Mouse (Mus musculus) T-helper 17 cell (primary cell): ENCODE measurements around the gene 1600002K03Rik.

ENCODE experiments used
- in situ Hi-C, 2 experiments: fragments of 300-600 bp; cut with MboI, MseI; formaldehyde crosslinking; loops; 1 replicate in 1 of 2; 2 replicates in 1 of 2; pipeline ENCODE4 v1.15.1; 2025; ENCODE audit warnings: high pct_unique_total_duplicates in 2 of 2

The 1600002K03Rik gene

GRCm38 (mm10) chr10:80140666-80141035 lies 32.1 kb upstream of the 1600002K03Rik start, which contains the start of gene Cbarp:
Gene Cbarp, minus strand, starts transcription at chr10:80140835.
- in situ Hi-C loops, result loop anchor here in 1 of 2 experiments (10.0 kb wide), 1 partner anchor 156 kb away; the partner anchor contains the start of genes Cnn2 and Tmem259

- in situ Hi-C loops, result loop anchor here in 1 of 2 experiments (10.0 kb wide), 1 partner anchor 156 kb away; the partner anchor contains the start of genes Cnn2 and Tmem259
These were observed 31.5 kb upstream of the 1600002K03Rik start for GRCm38 (mm10) chr10:80141243-80141642.

- in situ Hi-C loops, result loop anchor here in 1 of 2 experiments (10.0 kb wide), 1 partner anchor 157 kb away; the partner anchor contains the start of genes Cnn2 and Tmem259
These were observed 30.8 kb upstream of the 1600002K03Rik start for GRCm38 (mm10) chr10:80141786-80142529.

GRCm38 (mm10) chr10:80142530-80142925 lies 30.2 kb upstream of the 1600002K03Rik start:
- in situ Hi-C loops, result loop anchor here in 1 of 2 experiments (10.0 kb wide), 1 partner anchor 158 kb away; the partner anchor contains the start of genes Cnn2 and Tmem259

GRCm38 (mm10) chr10:80143664-80144063 lies 29.1 kb upstream of the 1600002K03Rik start:
- in situ Hi-C loops, result loop anchor here in 1 of 2 experiments (10.0 kb wide), 1 partner anchor 159 kb away; the partner anchor contains the start of genes Cnn2 and Tmem259

- in situ Hi-C loops, result loop anchor here in 1 of 2 experiments (10.0 kb wide), 1 partner anchor 159 kb away; the partner anchor contains the start of genes Cnn2 and Tmem259
These were observed 28.6 kb upstream of the 1600002K03Rik start for GRCm38 (mm10) chr10:80144159-80144558.

- in situ Hi-C loops, result loop anchor here in 1 of 2 experiments (10.0 kb wide), 1 partner anchor 160 kb away; the partner anchor contains the start of genes Cnn2 and Tmem259
These were observed 27.6 kb upstream of the 1600002K03Rik start for GRCm38 (mm10) chr10:80144864-80145838.

GRCm38 (mm10) chr10:80145896-80146295 lies 26.8 kb upstream of the 1600002K03Rik start:
- in situ Hi-C loops, result loop anchor here in 1 of 2 experiments (10.0 kb wide), 1 partner anchor 161 kb away; the partner anchor contains the start of genes Cnn2 and Tmem259

- in situ Hi-C loops, result loop anchor here in 1 of 2 experiments (10.0 kb wide), 1 partner anchor 162 kb away; the partner anchor contains the start of genes Cnn2 and Tmem259
These were observed 26.2 kb upstream of the 1600002K03Rik start for GRCm38 (mm10) chr10:80146568-80147011.

- in situ Hi-C loops, result loop anchor here in 1 of 2 experiments (10.0 kb wide), 1 partner anchor 162 kb away; the partner anchor contains the start of genes Cnn2 and Tmem259
These were observed 25.5 kb upstream of the 1600002K03Rik start for GRCm38 (mm10) chr10:80147146-80147718.

- in situ Hi-C loops, result loop anchor here in 1 of 2 experiments (10.0 kb wide), 1 partner anchor 163 kb away; the partner anchor contains the start of genes Cnn2 and Tmem259
These were observed 24.8 kb upstream of the 1600002K03Rik start, which contains the start of gene Midn for GRCm38 (mm10) chr10:80147719-80148601. Gene Midn, plus strand, starts transcription at chr10:80148272.

- in situ Hi-C loops, result loop anchor here in 1 of 2 experiments (10.0 kb wide), 1 partner anchor 164 kb away; the partner anchor contains the start of genes Cnn2 and Tmem259
These were observed 24.0 kb upstream of the 1600002K03Rik start for GRCm38 (mm10) chr10:80148610-80149290.

GRCm38 (mm10) chr10:80149291-80150225 lies 23.2 kb upstream of the 1600002K03Rik start:
- in situ Hi-C loops, result loop anchor here in 1 of 2 experiments (10.0 kb wide), 2 partner anchors 165 to 995 kb away; partner anchors contain the start of genes Cnn2 and Tmem259

GRCm38 (mm10) chr10:80150226-80151210 lies 22.2 kb upstream of the 1600002K03Rik start:
- in situ Hi-C loops, result loop anchor here in 1 of 2 experiments (10.0 kb wide), 1 partner anchor 994 kb away; no protein-coding TSS in a partner anchor

- in situ Hi-C loops, result loop anchor here in 1 of 2 experiments (10.0 kb wide), 1 partner anchor 993 kb away; no protein-coding TSS in a partner anchor
These were observed 21.3 kb upstream of the 1600002K03Rik start for GRCm38 (mm10) chr10:80151211-80152034.
